Comparison of ENCODE assay signal across 27 mouse cellular contexts in genomic region chr5:86786798-86787197, GRCm38 (mm10). TPM values are rescaled to one million over a fixed set of nuclear protein-coding genes. Genes with fewer than 3 reads are reported as not detected.
"Had no signal": no experiment of that assay in that cellular context is flagged by ENCODE, and none has a peak within 500 bp of the region (broad histone marks: within the 10 kb centered on the region; RNA-seq: fewer than 3 reads in every experiment).

No protein-coding gene starts in this region.

- DNase-seq: heart, postnatal 10 days; heart, postnatal 14 days; heart, postnatal 36 days; heart, postnatal 4 days; kidney, adult 11 months; kidney, adult 18-20 months; kidney, adult 2 months; kidney, adult 8-10 months; kidney, adult 9 months; kidney, postnatal 10 days; kidney, postnatal 14 days; kidney, postnatal 25 days; kidney, postnatal 36 days; kidney, postnatal 4 days; layer of hippocampus, adult 9-11 months; layer of hippocampus, postnatal 36 days had no signal

RNA-seq across cellular contexts. Expression of gene Tmprss11e, which starts 41.2 kb away (rescaled TPM):
- total RNA-seq: heart, postnatal 10 days; heart, postnatal 14 days; heart, postnatal 25 days; heart, postnatal 36 days; heart, postnatal 4 days; hematopoietic stem cell, adult 5-6 weeks; hindbrain, postnatal 0 days; layer of hippocampus, adult 18-20 months; layer of hippocampus, adult 2 months; layer of hippocampus, adult 8-10 months; layer of hippocampus, postnatal 10 days; layer of hippocampus, postnatal 14 days; layer of hippocampus, postnatal 25 days; layer of hippocampus, postnatal 36 days; left cerebral cortex, adult 18-20 months; left cerebral cortex, adult 2 months had no signal
